Mouse (Mus musculus): Measurements from ENCODE around the gene Pnpla5.

GRCm38 (mm10) chr15:84108899-84109298, 14.1 kb downstream of the Pnpla5 start:
- TF ChIP-seq CTCF (IDR thresholded peaks at IDR 0.05; ENCODE audit: low read depth, low read length) (no peak), POLR2A (IDR thresholded peaks at IDR 0.05; ENCODE audit: borderline replicate concordance, low read depth, low read length) (no peak)

Data from bone marrow macrophage, adult 2 months (primary cell).